Mouse (Mus musculus): ENCODE data around the gene Aarsd1.
"Not testable (repeated sequence)": the region's sequence is repeated elsewhere in the genome, so short reads cannot be mapped to it uniquely, and the experiment has no call there.

Gene Aarsd1

DNA sequence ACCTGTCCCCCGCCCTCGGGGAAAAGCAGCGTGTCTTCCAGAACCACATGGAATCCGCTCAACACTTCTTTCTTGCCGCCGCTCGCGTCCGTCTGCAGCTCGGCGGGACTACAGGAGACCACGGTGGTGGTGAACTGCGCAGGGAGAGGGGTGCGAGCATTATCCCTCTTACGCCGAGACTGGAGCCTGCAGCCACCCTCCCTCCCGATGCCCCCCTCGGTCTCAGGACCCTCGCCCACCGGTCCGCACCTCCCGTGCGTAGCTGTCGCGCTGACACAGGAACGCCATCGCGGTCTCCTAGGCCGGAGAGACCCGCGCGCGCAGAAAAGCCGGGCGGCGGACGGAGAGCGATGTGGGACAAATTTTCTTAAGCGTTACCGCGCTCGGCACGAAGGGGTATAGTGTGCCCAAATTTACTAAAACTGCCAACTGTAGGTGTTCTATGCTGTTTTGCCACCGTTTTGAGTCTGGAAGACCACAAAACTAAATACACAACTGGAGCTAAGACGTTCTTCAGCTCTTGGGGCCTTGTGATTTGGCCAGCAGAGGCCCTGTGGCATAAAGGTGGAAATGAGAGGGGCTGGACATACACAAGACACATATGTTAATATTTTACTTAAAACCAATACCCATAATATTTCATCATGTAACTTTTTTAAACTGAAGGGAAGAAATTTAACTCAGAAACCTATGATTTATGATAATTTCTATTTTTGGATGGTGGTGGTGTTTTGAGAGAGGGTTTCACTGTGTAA, at the start of gene Aarsd1:
Gene Aarsd1 (minus strand): TSS at position 515 of the 755 bp plus-strand sequence.
- in situ Hi-C loops (cut with MboI; ENCODE audit: low sequenced_read_pairs): no loop called here

- in situ Hi-C loops (cut with MboI; ENCODE audit: low sequenced_read_pairs): not testable (repeated sequence)
Observed at GRCm38 (mm10) chr11:101466552-101466950, 49.1 kb upstream of the Aarsd1 start.

DNA sequence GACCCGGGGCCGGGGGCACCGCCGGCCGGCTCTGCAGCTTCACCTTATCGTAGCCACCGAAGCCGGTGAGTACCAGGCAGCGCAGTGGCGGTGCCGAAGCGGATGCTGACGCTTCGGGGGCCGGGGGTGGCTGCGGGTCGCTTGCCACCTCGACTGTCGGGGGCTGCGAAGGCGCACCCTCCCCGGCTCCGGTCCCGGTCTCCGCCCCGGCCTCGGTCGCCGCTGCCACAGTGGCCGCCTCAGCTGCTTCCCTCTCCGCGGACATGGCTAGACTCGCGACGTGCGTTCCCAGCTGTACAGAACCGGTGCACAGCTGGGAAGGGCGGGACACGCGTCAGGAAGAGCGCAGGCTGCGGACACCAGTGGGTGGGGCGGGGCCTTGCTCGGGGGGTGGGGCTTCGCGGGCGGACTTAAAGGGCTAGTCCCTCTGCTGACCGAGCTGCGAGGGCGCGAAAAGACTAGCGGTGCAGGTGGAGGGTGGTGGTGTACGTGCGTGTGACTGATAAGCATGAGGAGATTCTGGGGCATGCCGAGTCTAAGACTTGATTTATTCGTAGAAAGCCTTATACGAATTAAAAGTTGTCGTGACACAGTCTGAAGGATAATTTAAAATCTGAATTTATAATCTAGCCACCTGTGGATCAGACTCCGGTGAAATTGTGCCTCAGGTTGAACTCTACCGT, 48.6 kb upstream of the Aarsd1 start, which contains the start of gene Vat1:
Gene Vat1 (minus strand): TSS at position 362 of the 683 bp plus-strand sequence.
- in situ Hi-C loops (cut with MboI; ENCODE audit: low sequenced_read_pairs): no loop called here

DNA sequence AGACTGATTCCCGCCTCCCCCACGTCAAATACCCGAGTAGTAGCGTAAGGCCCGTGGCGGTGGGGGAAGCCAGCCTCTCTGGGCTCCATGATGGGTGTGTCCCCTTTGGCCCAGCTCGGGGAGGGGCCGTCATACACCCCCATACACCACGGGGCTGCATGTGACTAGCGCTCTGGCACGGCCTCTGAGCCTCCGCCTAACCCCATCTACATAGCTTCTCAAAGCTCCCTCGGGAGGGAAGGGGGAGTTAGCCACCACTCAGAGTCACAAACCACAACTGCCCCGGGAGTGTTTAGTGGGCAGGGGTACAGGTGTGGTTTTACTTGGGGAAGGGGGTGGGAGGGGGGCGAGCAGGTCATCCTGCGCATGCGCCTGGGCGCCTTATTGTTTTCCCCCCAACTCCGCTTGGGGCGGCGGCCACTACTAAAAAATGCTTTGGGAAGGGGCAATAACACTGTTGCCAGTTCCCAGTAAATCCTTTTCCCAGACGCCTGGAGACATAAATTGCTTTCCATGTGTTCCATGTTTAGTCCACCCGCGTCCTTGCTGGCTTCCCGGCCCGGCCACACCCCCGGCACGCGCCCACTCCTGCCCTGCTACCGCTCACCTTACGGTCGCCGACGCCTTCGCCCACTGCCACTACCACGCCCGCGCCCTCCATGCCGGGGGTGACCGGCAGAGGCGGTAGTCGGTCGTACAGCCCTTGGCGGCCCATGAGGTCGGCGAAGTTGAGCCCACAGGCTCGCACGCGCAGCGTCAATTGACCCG, 47.9 kb upstream of the Aarsd1 start:
- in situ Hi-C loops (cut with MboI; ENCODE audit: low sequenced_read_pairs): no loop called here

- in situ Hi-C loops (cut with MboI; ENCODE audit: low sequenced_read_pairs): no loop called here
Observed at GRCm38 (mm10) chr11:101464211-101465100, 47.0 kb upstream of the Aarsd1 start, which contains the start of gene Rnd2. Gene Rnd2 (plus strand): TSS chr11:101464999.

- in situ Hi-C loops (cut with MboI; ENCODE audit: low sequenced_read_pairs): no loop called here
Observed at GRCm38 (mm10) chr11:101462583-101463440, 45.4 kb upstream of the Aarsd1 start.

DNA sequence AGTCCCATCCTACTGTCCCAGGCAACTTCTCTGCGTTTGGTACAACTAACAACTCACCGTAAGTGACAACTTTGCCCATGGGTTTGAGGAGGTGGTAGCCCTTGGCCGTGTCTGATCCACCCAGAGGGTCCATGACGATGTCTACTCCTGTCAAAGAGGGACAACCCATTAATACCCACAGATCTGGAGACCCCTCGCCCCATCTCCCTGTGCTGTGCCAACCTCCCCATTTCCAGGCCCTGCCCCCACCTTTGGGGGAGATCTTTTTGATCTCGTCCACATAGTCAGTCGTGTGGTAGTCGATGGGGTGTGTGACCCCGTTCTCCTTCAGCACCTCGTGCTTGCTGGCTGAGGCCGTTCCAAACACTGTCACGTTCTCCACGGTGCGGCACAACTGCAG, 44.7 kb upstream of the Aarsd1 start:
- in situ Hi-C loops (cut with MboI; ENCODE audit: low sequenced_read_pairs): no loop called here

- in situ Hi-C loops (cut with MboI; ENCODE audit: low sequenced_read_pairs): no loop called here
Observed at GRCm38 (mm10) chr11:101460321-101460720, 42.9 kb upstream of the Aarsd1 start.

DNA sequence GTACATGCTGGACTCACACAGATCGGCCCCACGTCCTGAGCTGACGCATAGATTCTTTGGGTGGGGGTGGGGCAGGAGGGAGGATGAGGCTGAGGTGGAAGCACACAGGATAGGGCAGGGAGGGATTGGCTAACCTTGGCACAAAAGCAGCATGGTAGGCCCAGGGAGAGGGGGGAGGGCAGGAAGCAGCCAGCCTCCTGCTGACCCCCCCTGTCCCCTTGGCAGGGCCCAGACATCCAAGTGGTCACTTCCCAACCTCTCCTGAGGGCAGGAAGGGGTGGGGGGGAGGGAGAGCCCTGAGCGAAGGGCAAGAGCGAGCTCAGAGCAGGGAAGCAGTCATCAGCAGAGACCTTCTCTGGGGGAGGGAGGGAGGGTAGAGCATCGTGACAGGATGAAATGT, 42.3 kb upstream of the Aarsd1 start:
- in situ Hi-C loops (cut with MboI; ENCODE audit: low sequenced_read_pairs): no loop called here

GRCm38 (mm10) chr11:101458217-101458616, 40.8 kb upstream of the Aarsd1 start:
- in situ Hi-C loops (cut with MboI; ENCODE audit: low sequenced_read_pairs): no loop called here

DNA sequence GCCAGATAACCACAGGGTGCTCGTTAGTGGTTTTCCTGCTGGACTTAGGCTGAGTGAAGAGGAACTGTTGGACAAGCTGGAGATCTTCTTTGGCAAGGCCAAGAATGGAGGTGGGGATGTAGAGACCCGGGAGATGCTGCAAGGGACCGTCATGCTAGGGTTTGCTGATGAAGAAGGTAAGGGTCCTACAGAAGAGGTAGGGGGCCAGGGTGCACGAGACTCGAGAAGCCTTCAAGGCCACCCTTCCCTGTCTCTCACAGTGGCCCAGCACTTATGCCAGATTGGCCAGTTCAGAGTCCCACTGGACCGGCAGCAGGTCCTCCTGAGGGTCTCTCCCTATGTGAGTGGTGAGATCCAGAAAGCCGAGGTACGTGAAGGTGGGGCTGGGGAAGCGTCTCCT, 40.2 kb upstream of the Aarsd1 start:
- in situ Hi-C loops (cut with MboI; ENCODE audit: low sequenced_read_pairs): no loop called here

GRCm38 (mm10) chr11:101455627-101456026, 38.2 kb upstream of the Aarsd1 start:
- in situ Hi-C loops (cut with MboI; ENCODE audit: low sequenced_read_pairs): no loop called here

GRCm38 (mm10) chr11:101454702-101455101, 37.3 kb upstream of the Aarsd1 start:
- in situ Hi-C loops (cut with MboI; ENCODE audit: low sequenced_read_pairs): no loop called here

GRCm38 (mm10) chr11:101452093-101452774, 34.8 kb upstream of the Aarsd1 start:
- in situ Hi-C loops (cut with MboI; ENCODE audit: low sequenced_read_pairs): no loop called here

GRCm38 (mm10) chr11:101451536-101451935, 34.1 kb upstream of the Aarsd1 start:
- in situ Hi-C loops (cut with MboI; ENCODE audit: low sequenced_read_pairs): no loop called here

GRCm38 (mm10) chr11:101450394-101450793, 33.0 kb upstream of the Aarsd1 start:
- in situ Hi-C loops (cut with MboI; ENCODE audit: low sequenced_read_pairs): no loop called here

DNA sequence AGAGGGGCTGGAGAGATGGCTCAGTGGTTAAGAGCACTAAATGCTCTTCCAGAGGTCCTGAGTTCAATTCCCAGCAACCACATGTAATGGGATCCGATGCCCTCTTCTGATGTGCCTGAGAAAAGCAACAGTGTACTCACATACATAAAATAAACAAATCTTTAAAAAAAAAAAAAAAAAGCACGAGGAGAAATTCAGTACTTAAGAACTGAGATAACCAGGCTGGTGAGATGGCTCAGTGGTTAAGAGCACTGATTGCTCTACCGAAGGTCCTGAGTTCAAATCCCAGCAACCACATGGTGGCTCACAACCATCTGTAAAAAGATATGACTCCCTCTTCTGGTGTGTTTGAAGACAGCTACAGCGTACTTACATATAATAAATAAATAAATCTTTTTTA, 32.2 kb upstream of the Aarsd1 start:
- in situ Hi-C loops (cut with MboI; ENCODE audit: low sequenced_read_pairs): not testable (repeated sequence)

- in situ Hi-C loops (cut with MboI; ENCODE audit: low sequenced_read_pairs): no loop called here
Observed at GRCm38 (mm10) chr11:101448899-101449298, 31.5 kb upstream of the Aarsd1 start.

- in situ Hi-C loops (cut with MboI; ENCODE audit: low sequenced_read_pairs): no loop called here
Observed at GRCm38 (mm10) chr11:101448274-101448746, 30.9 kb upstream of the Aarsd1 start, which contains the start of gene Ifi35. Gene Ifi35 (plus strand): TSS chr11:101448407.
